Mouse (Mus musculus): ENCODE data around the gene Snx32. TPM values are rescaled to one million over a fixed set of nuclear protein-coding genes. Genes with fewer than 3 reads are reported as not detected.

Snx32 gene
- 112 and 116 TPM in 2 replicates for polyA plus RNA-seq (2015; fragmentation: Nextera tagmentation; extraction: Ambion mirVana)

DNA sequence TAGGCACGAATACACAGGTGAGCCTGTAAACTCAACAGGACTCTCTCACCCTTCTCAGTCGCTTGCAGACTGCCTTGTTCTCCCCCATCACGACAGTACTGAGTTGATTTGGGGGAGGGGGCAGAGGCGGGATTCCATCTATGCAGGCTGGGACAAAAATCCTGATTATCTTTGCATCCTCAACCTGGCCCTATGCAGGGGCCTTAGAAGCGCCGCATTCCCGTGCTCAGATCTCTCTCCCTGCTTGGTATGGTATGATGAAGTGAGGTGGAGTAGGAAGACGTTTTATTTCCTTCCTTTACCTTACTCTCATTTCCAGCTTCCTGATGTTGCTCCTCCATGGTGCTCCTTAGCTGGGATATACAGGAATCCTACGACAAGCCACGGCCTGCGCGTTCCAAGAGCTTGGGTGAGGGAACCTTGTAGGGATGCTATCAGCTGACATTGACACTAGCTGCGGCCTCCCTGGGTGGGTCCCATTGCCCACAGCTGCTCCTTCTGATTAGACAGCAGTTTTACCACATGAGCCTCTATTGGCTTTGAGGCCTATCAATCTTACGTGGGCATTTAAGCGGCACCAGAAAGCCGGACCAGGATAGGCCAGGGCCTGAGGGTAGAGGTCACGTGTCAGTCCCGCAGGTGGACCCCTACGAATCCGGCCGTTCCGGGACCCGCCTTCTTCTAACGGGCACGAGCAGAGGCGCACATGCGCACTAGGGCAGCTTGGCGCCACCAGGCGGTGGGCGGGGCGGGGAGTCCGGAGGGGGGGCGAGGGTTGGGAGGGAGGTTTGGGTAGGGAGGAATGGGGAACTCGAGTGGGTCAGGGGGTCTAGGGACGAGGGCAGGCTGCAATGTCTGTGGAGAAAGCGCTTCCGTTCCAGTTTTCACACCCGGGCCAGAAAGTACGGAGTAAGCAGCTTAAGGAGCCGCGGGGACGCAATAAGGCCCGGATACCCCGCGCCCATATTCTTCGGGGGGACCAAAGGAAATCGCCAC is at the start of gene Snx32:
TSS of gene Snx32 (minus strand) at position 508 of the 996 bp plus-strand sequence.
- Histone ChIP-seq H3K4me1 (ENCODE audit: control insufficient read depth, insufficient read depth, low read length) (peaks cover 20% of the 10 kb centered on the region), H3K36me3 (ENCODE audit: control insufficient read depth, insufficient read depth, low read length) (no peaks in the 10 kb centered on the region)
- WGBS = 3% methylated on average over 47 of the region's 47 CpGs

DNA sequence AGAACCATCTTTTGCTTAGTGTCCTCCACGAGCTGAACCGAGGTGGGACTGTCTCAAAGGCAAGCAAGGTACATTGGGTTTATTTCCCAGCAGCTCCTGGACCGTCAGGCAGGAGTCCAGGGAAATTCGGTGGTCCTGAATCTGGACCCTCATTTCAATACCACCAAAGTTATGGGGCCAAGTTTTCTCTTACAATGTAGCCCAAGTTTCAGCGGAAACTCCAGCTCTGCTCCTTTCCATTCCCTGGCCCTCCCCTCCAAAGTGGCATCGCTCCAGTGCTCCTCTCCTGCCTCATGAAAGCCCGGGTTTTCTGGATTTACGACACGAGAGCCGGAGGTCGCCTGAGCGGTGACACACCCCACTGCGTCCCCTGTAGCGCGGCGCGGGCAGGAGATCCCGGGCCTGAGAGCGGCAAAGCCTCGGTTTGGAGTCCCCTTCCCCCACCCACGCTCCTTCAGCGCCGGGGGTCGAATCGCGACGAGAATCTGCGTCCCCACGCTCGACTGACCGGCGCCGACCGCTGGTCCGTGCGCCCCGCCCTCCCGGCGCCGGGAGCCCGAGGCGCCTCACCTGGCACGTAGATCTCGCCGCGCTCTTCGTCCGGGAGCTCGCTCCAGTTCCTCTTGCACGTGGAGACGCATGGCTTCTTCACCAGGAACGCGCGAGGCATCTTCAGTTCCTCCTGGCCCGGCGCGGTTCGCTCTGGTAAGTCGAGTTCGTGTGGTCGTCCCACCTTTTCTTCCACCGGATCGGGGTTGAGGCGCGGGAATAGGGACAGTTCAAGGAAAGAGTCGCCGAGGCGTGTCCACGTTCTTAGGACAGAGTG is 49.5 kb upstream of the Snx32 start:
- under 1% methylated on average over 66 of the region's 69 CpGs for WGBS
- Histone ChIP-seq H3K4me2 (ENCODE audit: low read length) (peak overlapping the region; percentile 82), H3K27ac (ENCODE audit: low read length) (no peak overlapping the region), H3K4me3 (ENCODE audit: low read depth, low read length) (peak overlapping the region; percentile 38), H3K9me3 (replicated peaks; ENCODE audit: control insufficient read depth, low read length, poor library complexity, severe bottlenecking) (no peaks in the 10 kb centered on the region), H3K4me1 (ENCODE audit: control insufficient read depth, insufficient read depth, low read length) (peaks cover 14% of the 10 kb centered on the region), H3K9ac (ENCODE audit: low read depth, low read length) (peak overlapping the region; percentile 27; the same call in 1 of the 2 replicates), H3K36me3 (ENCODE audit: control insufficient read depth, insufficient read depth, low read length) (no peaks in the 10 kb centered on the region), H3K27me3 (ENCODE audit: control insufficient read depth, insufficient read depth, low read depth, low read length) (peaks cover 62% of the 10 kb centered on the region)
- ATAC-seq = no peak

More for the DNA sequence above, at the start of gene Snx32:
- H3K27me3 ChIP-seq (ENCODE audit: control insufficient read depth, insufficient read depth, low read depth, low read length) = no peaks in the 10 kb centered on the region
- peak within 1 kb of the TSS; percentile 89 for H3K27ac ChIP-seq (ENCODE audit: low read length)
- H3K9ac ChIP-seq (ENCODE audit: low read depth, low read length) = peak within 1 kb of the TSS; percentile 72
- H3K9me3 ChIP-seq (replicated peaks; ENCODE audit: control insufficient read depth, low read length, poor library complexity, severe bottlenecking) = no peaks in the 10 kb centered on the region
- peak within 1 kb of the TSS; percentile 64 for H3K4me3 ChIP-seq (ENCODE audit: low read depth, low read length)
- peak; percentile 99 for ATAC-seq
- peak within 1 kb of the TSS; percentile 91 for H3K4me2 ChIP-seq (ENCODE audit: low read length)

DNA sequence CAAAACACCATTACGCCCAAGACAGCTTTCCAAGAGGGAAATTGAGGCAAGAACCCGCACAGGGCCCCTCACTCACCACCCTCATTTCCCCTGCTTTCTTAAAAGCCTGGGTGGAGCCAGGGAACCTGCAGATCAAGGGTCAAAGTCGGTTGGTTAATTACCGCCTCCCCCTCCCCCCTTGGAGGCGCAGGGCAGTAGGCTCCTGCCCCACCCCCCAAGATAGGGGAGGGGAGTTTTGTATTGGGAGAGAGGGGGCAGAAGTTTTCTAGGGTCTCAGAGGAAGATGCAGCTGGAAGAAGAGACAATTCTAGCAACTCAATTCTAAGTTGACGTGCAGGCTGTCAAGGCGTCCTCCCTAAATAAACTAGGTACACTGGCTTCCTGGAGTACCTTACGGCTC is 48.9 kb upstream of the Snx32 start:
- Histone ChIP-seq H3K4me2 (ENCODE audit: low read length) (no peak overlapping the region), H3K4me3 (ENCODE audit: low read depth, low read length) (no peak overlapping the region), H3K4me1 (ENCODE audit: control insufficient read depth, insufficient read depth, low read length) (peaks cover 14% of the 10 kb centered on the region), H3K27me3 (ENCODE audit: control insufficient read depth, insufficient read depth, low read depth, low read length) (peaks cover 60% of the 10 kb centered on the region), H3K9ac (ENCODE audit: low read depth, low read length) (no peak overlapping the region), H3K9me3 (replicated peaks; ENCODE audit: control insufficient read depth, low read length, poor library complexity, severe bottlenecking) (no peaks in the 10 kb centered on the region), H3K27ac (ENCODE audit: low read length) (no peak overlapping the region), H3K36me3 (ENCODE audit: control insufficient read depth, insufficient read depth, low read length) (no peaks in the 10 kb centered on the region)
- no peak for ATAC-seq
- 23% methylated on average over 8 of the region's 8 CpGs for WGBS

- ATAC-seq = no peak
- peaks cover 60% of the 10 kb centered on the region for H3K27me3 ChIP-seq (ENCODE audit: control insufficient read depth, insufficient read depth, low read depth, low read length)
- no peaks in the 10 kb centered on the region for H3K9me3 ChIP-seq (replicated peaks; ENCODE audit: control insufficient read depth, low read length, poor library complexity, severe bottlenecking)
- H3K9ac ChIP-seq (ENCODE audit: low read depth, low read length) = no peak overlapping the region
- WGBS = 58% methylated on average over 8 of the region's 8 CpGs
- peaks cover 14% of the 10 kb centered on the region for H3K4me1 ChIP-seq (ENCODE audit: control insufficient read depth, insufficient read depth, low read length)
- H3K4me2 ChIP-seq (ENCODE audit: low read length) = no peak overlapping the region
- H3K4me3 ChIP-seq (ENCODE audit: low read depth, low read length) = no peak overlapping the region
- no peaks in the 10 kb centered on the region for H3K36me3 ChIP-seq (ENCODE audit: control insufficient read depth, insufficient read depth, low read length)
- H3K27ac ChIP-seq (ENCODE audit: low read length) = no peak overlapping the region
Observed at GRCm38 (mm10) chr19:5558770-5559169, 48.4 kb upstream of the Snx32 start.

DNA sequence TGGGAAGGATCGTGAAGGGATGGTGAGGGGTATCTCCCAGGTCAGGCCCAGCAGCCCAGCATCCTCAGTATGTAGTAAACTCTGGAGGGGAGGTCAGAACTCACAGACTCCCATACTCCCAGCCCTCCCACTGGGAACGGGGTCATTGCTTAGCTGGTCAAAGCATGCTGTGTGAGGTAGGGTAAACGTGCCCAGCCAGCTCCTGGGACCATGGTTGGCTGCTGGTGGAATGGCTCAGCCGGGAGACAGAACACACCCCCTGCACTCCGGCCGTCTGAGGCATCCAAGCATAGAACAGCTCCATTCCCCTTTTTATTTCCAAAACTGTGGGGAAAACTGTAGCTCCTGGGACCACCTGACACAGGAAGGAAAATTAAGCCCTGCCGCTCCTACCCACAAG is 47.8 kb upstream of the Snx32 start:
- peaks cover 60% of the 10 kb centered on the region for H3K27me3 ChIP-seq (ENCODE audit: control insufficient read depth, insufficient read depth, low read depth, low read length)
- H3K9ac ChIP-seq (ENCODE audit: low read depth, low read length) = no peak overlapping the region
- H3K4me3 ChIP-seq (ENCODE audit: low read depth, low read length) = no peak overlapping the region
- H3K4me1 ChIP-seq (ENCODE audit: control insufficient read depth, insufficient read depth, low read length) = peaks cover 14% of the 10 kb centered on the region
- H3K4me2 ChIP-seq (ENCODE audit: low read length) = no peak overlapping the region
- WGBS = 48% methylated on average over 7 of the region's 7 CpGs
- H3K9me3 ChIP-seq (replicated peaks; ENCODE audit: control insufficient read depth, low read length, poor library complexity, severe bottlenecking) = no peaks in the 10 kb centered on the region
- no peak for ATAC-seq
- H3K36me3 ChIP-seq (ENCODE audit: control insufficient read depth, insufficient read depth, low read length) = no peaks in the 10 kb centered on the region
- H3K27ac ChIP-seq (ENCODE audit: low read length) = no peak overlapping the region

DNA sequence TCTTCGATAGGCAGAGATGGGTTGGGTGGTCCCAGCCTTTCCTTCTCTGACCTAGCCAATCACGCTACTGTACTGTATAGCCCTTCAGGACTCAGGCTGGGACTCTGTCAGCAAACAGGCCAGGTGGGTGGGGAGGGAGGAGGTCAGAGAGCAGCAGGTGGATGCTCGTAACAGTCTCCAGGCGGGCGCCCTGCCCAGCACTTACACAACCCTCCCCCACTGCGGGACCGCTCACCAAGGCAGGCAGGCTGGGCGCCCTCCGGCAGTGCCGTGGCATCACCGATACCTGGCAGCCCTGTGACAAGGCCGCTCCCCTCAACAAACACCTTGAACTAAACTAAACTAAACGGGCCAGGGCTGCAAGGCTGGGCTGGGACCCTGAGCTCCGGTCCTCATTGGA is 43.9 kb upstream of the Snx32 start:
- WGBS = 89% methylated on average over 14 of the region's 14 CpGs
- Histone ChIP-seq H3K27ac (ENCODE audit: low read length) (no peak overlapping the region), H3K9ac (ENCODE audit: low read depth, low read length) (no peak overlapping the region), H3K4me3 (ENCODE audit: low read depth, low read length) (no peak overlapping the region), H3K4me1 (ENCODE audit: control insufficient read depth, insufficient read depth, low read length) (no peaks in the 10 kb centered on the region), H3K36me3 (ENCODE audit: control insufficient read depth, insufficient read depth, low read length) (no peaks in the 10 kb centered on the region), H3K9me3 (replicated peaks; ENCODE audit: control insufficient read depth, low read length, poor library complexity, severe bottlenecking) (no peaks in the 10 kb centered on the region), H3K4me2 (ENCODE audit: low read length) (no peak overlapping the region), H3K27me3 (ENCODE audit: control insufficient read depth, insufficient read depth, low read depth, low read length) (peaks cover 30% of the 10 kb centered on the region)
- ATAC-seq = no peak

GRCm38 (mm10) chr19:5553802-5554201 is 43.5 kb upstream of the Snx32 start:
- no peak for ATAC-seq
- Histone ChIP-seq H3K36me3 (ENCODE audit: control insufficient read depth, insufficient read depth, low read length) (no peaks in the 10 kb centered on the region), H3K27ac (ENCODE audit: low read length) (no peak overlapping the region), H3K4me1 (ENCODE audit: control insufficient read depth, insufficient read depth, low read length) (no peaks in the 10 kb centered on the region), H3K4me3 (ENCODE audit: low read depth, low read length) (no peak overlapping the region), H3K4me2 (ENCODE audit: low read length) (no peak overlapping the region), H3K27me3 (ENCODE audit: control insufficient read depth, insufficient read depth, low read depth, low read length) (peaks cover 26% of the 10 kb centered on the region), H3K9ac (ENCODE audit: low read depth, low read length) (no peak overlapping the region), H3K9me3 (replicated peaks; ENCODE audit: control insufficient read depth, low read length, poor library complexity, severe bottlenecking) (no peaks in the 10 kb centered on the region)
- WGBS = 66% methylated on average over 8 of the region's 8 CpGs

GRCm38 (mm10) chr19:5547471-5548056 is 37.2 kb upstream of the Snx32 start:
- no peak for ATAC-seq
- Histone ChIP-seq H3K9me3 (replicated peaks; ENCODE audit: control insufficient read depth, low read length, poor library complexity, severe bottlenecking) (no peaks in the 10 kb centered on the region), H3K27me3 (ENCODE audit: control insufficient read depth, insufficient read depth, low read depth, low read length) (no peaks in the 10 kb centered on the region), H3K36me3 (ENCODE audit: control insufficient read depth, insufficient read depth, low read length) (no peaks in the 10 kb centered on the region), H3K4me2 (ENCODE audit: low read length) (no peak overlapping the region), H3K27ac (ENCODE audit: low read length) (no peak overlapping the region), H3K9ac (ENCODE audit: low read depth, low read length) (no peak overlapping the region), H3K4me3 (ENCODE audit: low read depth, low read length) (no peak overlapping the region), H3K4me1 (ENCODE audit: control insufficient read depth, insufficient read depth, low read length) (no peaks in the 10 kb centered on the region)
- WGBS = 86% methylated on average over 4 of the region's 4 CpGs
